Mouse (Mus musculus): ENCODE measurements around the gene Trappc10. TPM values are rescaled to one million over a fixed set of nuclear protein-coding genes. Genes with fewer than 3 reads are reported as not detected.

The Trappc10 gene
- polyA plus RNA-seq, 1 experiment: 31.8 TPM

GRCm38 (mm10) chr10:78167775-78168174 lies 76.7 kb downstream of the Trappc10 start:
- Histone ChIP-seq H3K4me1 (ENCODE audit: control insufficient read depth, insufficient read depth, low read length) (no peaks in the 10 kb centered on the region; the same call in 1 of the 2 replicates), H3K27ac (ENCODE audit: control insufficient read depth, insufficient read depth, low read depth, low read length, poor library complexity) (no peak overlapping the region), H3K4me3 (replicated peaks; ENCODE audit: control insufficient read depth, low read depth, low read length) (no peak overlapping the region)
- TF ChIP-seq CTCF (IDR thresholded peaks at IDR 0.05; ENCODE audit: control insufficient read depth, insufficient read depth, low read length): no peak
- no peak for TF ChIP-seq POLR2A (IDR thresholded peaks at IDR 0.05; ENCODE audit: borderline replicate concordance, control insufficient read depth, low read depth, low read length)

GRCm38 (mm10) chr10:78167333-78167732 lies 77.1 kb downstream of the Trappc10 start:
- WGBS: 90% methylated on average over 7 of the region's 7 CpGs
- Histone ChIP-seq H3K4me1 (ENCODE audit: control insufficient read depth, insufficient read depth, low read length) (no peaks in the 10 kb centered on the region; the same call in 1 of the 2 replicates), H3K27ac (ENCODE audit: control insufficient read depth, insufficient read depth, low read depth, low read length, poor library complexity) (no peak overlapping the region), H3K4me3 (replicated peaks; ENCODE audit: control insufficient read depth, low read depth, low read length) (no peak overlapping the region)
- TF ChIP-seq CTCF (IDR thresholded peaks at IDR 0.05; ENCODE audit: control insufficient read depth, insufficient read depth, low read length) (no peak), POLR2A (IDR thresholded peaks at IDR 0.05; ENCODE audit: borderline replicate concordance, control insufficient read depth, low read depth, low read length) (no peak)

GRCm38 (mm10) chr10:78165256-78166005 lies 79.0 kb downstream of the Trappc10 start:
- H3K27ac ChIP-seq (ENCODE audit: control insufficient read depth, insufficient read depth, low read depth, low read length, poor library complexity): no peak overlapping the region
- peaks cover 5% of the 10 kb centered on the region for H3K4me1 ChIP-seq (ENCODE audit: control insufficient read depth, insufficient read depth, low read length)
- H3K4me3 ChIP-seq (replicated peaks; ENCODE audit: control insufficient read depth, low read depth, low read length): no peak overlapping the region
- TF ChIP-seq CTCF (IDR thresholded peaks at IDR 0.05; ENCODE audit: control insufficient read depth, insufficient read depth, low read length) (no peak), POLR2A (IDR thresholded peaks at IDR 0.05; ENCODE audit: borderline replicate concordance, control insufficient read depth, low read depth, low read length) (no peak)
- WGBS: 93% methylated on average over 21 of the region's 21 CpGs

GRCm38 (mm10) chr10:78164786-78165185 lies 79.7 kb downstream of the Trappc10 start:
- TF ChIP-seq CTCF (IDR thresholded peaks at IDR 0.05; ENCODE audit: control insufficient read depth, insufficient read depth, low read length) (no peak), POLR2A (IDR thresholded peaks at IDR 0.05; ENCODE audit: borderline replicate concordance, control insufficient read depth, low read depth, low read length) (no peak)
- H3K4me3 ChIP-seq (replicated peaks; ENCODE audit: control insufficient read depth, low read depth, low read length): no peak overlapping the region
- no peak overlapping the region for H3K27ac ChIP-seq (ENCODE audit: control insufficient read depth, insufficient read depth, low read depth, low read length, poor library complexity)
- WGBS: 89% methylated on average over 12 of the region's 12 CpGs
- H3K4me1 ChIP-seq (ENCODE audit: control insufficient read depth, insufficient read depth, low read length): peaks cover 7% of the 10 kb centered on the region

GRCm38 (mm10) chr10:78163923-78164322 lies 80.5 kb downstream of the Trappc10 start:
- Histone ChIP-seq H3K4me1 (ENCODE audit: control insufficient read depth, insufficient read depth, low read length) (peaks cover 7% of the 10 kb centered on the region), H3K27ac (ENCODE audit: control insufficient read depth, insufficient read depth, low read depth, low read length, poor library complexity) (no peak overlapping the region), H3K4me3 (replicated peaks; ENCODE audit: control insufficient read depth, low read depth, low read length) (no peak overlapping the region)
- 16% methylated on average over 4 of the region's 4 CpGs for WGBS
- TF ChIP-seq CTCF (IDR thresholded peaks at IDR 0.05; ENCODE audit: control insufficient read depth, insufficient read depth, low read length): peak; percentile 86
- TF ChIP-seq POLR2A (IDR thresholded peaks at IDR 0.05; ENCODE audit: borderline replicate concordance, control insufficient read depth, low read depth, low read length): no peak

GRCm38 (mm10) chr10:78163241-78163640 lies 81.2 kb downstream of the Trappc10 start:
- TF ChIP-seq POLR2A (IDR thresholded peaks at IDR 0.05; ENCODE audit: borderline replicate concordance, control insufficient read depth, low read depth, low read length) (no peak), CTCF (IDR thresholded peaks at IDR 0.05; ENCODE audit: control insufficient read depth, insufficient read depth, low read length) (no peak)
- Histone ChIP-seq H3K4me1 (ENCODE audit: control insufficient read depth, insufficient read depth, low read length) (peaks cover 9% of the 10 kb centered on the region), H3K4me3 (replicated peaks; ENCODE audit: control insufficient read depth, low read depth, low read length) (no peak overlapping the region), H3K27ac (ENCODE audit: control insufficient read depth, insufficient read depth, low read depth, low read length, poor library complexity) (no peak overlapping the region)
- WGBS: 85% methylated on average over 9 of the region's 9 CpGs

GRCm38 (mm10) chr10:78162646-78163045 lies 81.8 kb downstream of the Trappc10 start:
- WGBS: 88% methylated on average over 12 of the region's 12 CpGs
- H3K4me1 ChIP-seq (ENCODE audit: control insufficient read depth, insufficient read depth, low read length): peaks cover 11% of the 10 kb centered on the region
- no peak overlapping the region for H3K4me3 ChIP-seq (replicated peaks; ENCODE audit: control insufficient read depth, low read depth, low read length)
- H3K27ac ChIP-seq (ENCODE audit: control insufficient read depth, insufficient read depth, low read depth, low read length, poor library complexity): no peak overlapping the region
- no peak for TF ChIP-seq POLR2A (IDR thresholded peaks at IDR 0.05; ENCODE audit: borderline replicate concordance, control insufficient read depth, low read depth, low read length)

- Histone ChIP-seq H3K27ac (ENCODE audit: control insufficient read depth, insufficient read depth, low read depth, low read length, poor library complexity) (0 out of 2 replicates have a peak overlapping the region, but pooled peaks have one; percentile 30), H3K4me3 (replicated peaks; ENCODE audit: control insufficient read depth, low read depth, low read length) (no peak overlapping the region), H3K4me1 (ENCODE audit: control insufficient read depth, insufficient read depth, low read length) (peaks cover 11% of the 10 kb centered on the region)
- TF ChIP-seq POLR2A (IDR thresholded peaks at IDR 0.05; ENCODE audit: borderline replicate concordance, control insufficient read depth, low read depth, low read length) (no peak), CTCF (IDR thresholded peaks at IDR 0.05; ENCODE audit: control insufficient read depth, insufficient read depth, low read length) (no peak)
- WGBS: 48% methylated on average over 8 of the region's 8 CpGs
Measured at GRCm38 (mm10) chr10:78161096-78161495, 83.3 kb downstream of the Trappc10 start.

All from bone marrow, adult 2 months (tissue).